Mouse (Mus musculus): ENCODE measurements around the gene Nol9.

GRCm38 (mm10) chr4:152084616-152085015, 45.5 kb downstream of the Nol9 start:
- TF ChIP-seq EP300 (IDR thresholded peaks at IDR 0.05; ENCODE audit: insufficient read depth, low read depth, low read length) (no peak), CTCF (IDR thresholded peaks at IDR 0.05; ENCODE audit: low read depth, low read length) (no peak)

Measured in ES-Bruce4 (cell line).